Mouse (Mus musculus): ENCODE measurements around the gene Olfr266. TPM values are rescaled to one million over a fixed set of nuclear protein-coding genes. Genes with fewer than 3 reads are reported as not detected.

Olfr266 gene
- polyA plus RNA-seq, 1 experiment: not detected

DNA sequence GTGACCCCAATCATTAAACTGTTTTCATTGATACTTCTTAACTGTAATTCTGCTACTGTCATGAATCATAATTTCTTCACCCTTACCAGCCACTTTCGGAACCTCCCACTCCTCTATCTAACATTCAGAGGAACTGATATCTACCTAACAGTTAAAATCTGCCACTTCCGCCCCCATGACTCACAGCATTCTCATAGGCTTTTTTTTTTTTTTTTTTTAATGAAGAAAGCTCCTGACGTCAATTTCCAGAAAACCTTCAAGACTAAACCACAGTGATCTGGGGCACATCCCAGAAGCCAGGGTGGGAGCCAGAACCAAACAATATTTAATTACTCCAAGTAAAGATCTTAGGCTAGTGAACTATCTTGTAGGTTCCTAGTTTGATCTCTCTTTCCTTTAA is 41.0 kb downstream of the Olfr266 start:
- no peaks in the 10 kb centered on the region for H3K4me1 ChIP-seq (ENCODE audit: control insufficient read depth, insufficient read depth, low read length)
- TF ChIP-seq POLR2A (IDR thresholded peaks at IDR 0.05; ENCODE audit: extremely low read depth, insufficient read depth, low read length) (no peak), CTCF (IDR thresholded peaks at IDR 0.05; ENCODE audit: extremely low read depth, insufficient read depth, low read length) (no peak)

GRCm38 (mm10) chr3:106771834-106772233 is 54.3 kb downstream of the Olfr266 start:
- no peak overlapping the region for H3K4me3 ChIP-seq (ENCODE audit: insufficient read depth, low read length)
- H3K27ac ChIP-seq (ENCODE audit: insufficient read depth, low read length): no peak overlapping the region
- no peak for TF ChIP-seq CTCF (IDR thresholded peaks at IDR 0.05; ENCODE audit: extremely low read depth, insufficient read depth, low read length)
- TF ChIP-seq POLR2A (IDR thresholded peaks at IDR 0.05; ENCODE audit: extremely low read depth, insufficient read depth, low read length): no peak
- H3K4me1 ChIP-seq (ENCODE audit: control insufficient read depth, insufficient read depth, low read length): no peaks in the 10 kb centered on the region

More for the DNA sequence above, 41.0 kb downstream of the Olfr266 start:
- no peak overlapping the region for H3K4me3 ChIP-seq (ENCODE audit: insufficient read depth, low read length)
- H3K27ac ChIP-seq (ENCODE audit: insufficient read depth, low read length): no peak overlapping the region

Other genes starting within 250 kb of the Olfr266 start
- gene Lrif1, start 141.3 kb downstream of the Olfr266 start, polyA plus RNA-seq (2012; rRNA removed): 14.5 and 14.8 TPM in 2 replicates
- gene Cd53, start 36.1 kb downstream of the Olfr266 start, polyA plus RNA-seq (2012; rRNA removed): 11.1 and 11.2 TPM in 2 replicates
- gene Kcna3, start 209.9 kb upstream of the Olfr266 start, polyA plus RNA-seq (2012; rRNA removed): 5.6 and 6.6 TPM in 2 replicates

Measured in cortical plate, adult 2 months (tissue).